ENCODE assay signal across 20 mouse cellular contexts in genomic region chr11:21107120-21107519, GRCm38 (mm10).
"Had no signal": no experiment of that assay in that cellular context is flagged by ENCODE, and none has a peak within 500 bp of the region (broad histone marks: within the 10 kb centered on the region; RNA-seq: fewer than 3 reads in every experiment).

No protein-coding gene starts in this region.

- H3K9ac ChIP-seq: limb, embryonic 12.5 days; limb, embryonic 15.5 days; liver, embryonic 14.5 days; liver, postnatal 0 days; lung, embryonic 14.5 days; midbrain, embryonic 12.5 days; stomach, embryonic 15.5 days had no signal

- H3K4me1 ChIP-seq: limb, embryonic 12.5 days had no signal

- ATAC-seq: intestine, embryonic 16.5 days; liver, postnatal 0 days; lung, postnatal 0 days had no signal

- H3K27ac ChIP-seq: limb, embryonic 12.5 days; limb, embryonic 15.5 days; liver, embryonic 14.5 days; macrophage; midbrain, embryonic 12.5 days; stomach, embryonic 15.5 days had no signal

- H3K27me3 ChIP-seq: limb, embryonic 12.5 days; limb, embryonic 15.5 days; midbrain, embryonic 12.5 days; stomach, embryonic 15.5 days had no signal

- H3K9me3 ChIP-seq: limb, embryonic 12.5 days; limb, embryonic 15.5 days; midbrain, embryonic 12.5 days; stomach, embryonic 15.5 days had no signal

- H3K4me3 ChIP-seq: limb, embryonic 12.5 days; limb, embryonic 15.5 days; midbrain, embryonic 12.5 days; stomach, embryonic 15.5 days had no signal

- H3K4me2 ChIP-seq: limb, embryonic 12.5 days; limb, embryonic 15.5 days; liver, embryonic 11.5 days; lung, embryonic 14.5 days; midbrain, embryonic 12.5 days; stomach, embryonic 15.5 days had no signal

- DNase-seq: kidney, adult 18-20 months; kidney, adult 9 months; kidney, postnatal 14 days; kidney, postnatal 4 days; left cerebral cortex, postnatal 4 days; liver, postnatal 0 days; lung, embryonic 14.5 days; retina, postnatal 1 day; right cerebral cortex, postnatal 25 days; spleen, adult 18-20 months; thymus, postnatal 25 days had no signal
